Mouse (Mus musculus) embryonic fibroblast, embryonic 13.5 days (primary cell): Measurements from ENCODE around the gene Adgrl3.

ENCODE experiments used
- CTCF ChIP-seq: IDR thresholded peaks from 2 replicates; pipeline ENCODE4 v1.5.1; 2011; ENCODE audit warnings: mild to moderate bottlenecking, control low read depth, low read length, moderate library complexity, borderline replicate concordance; ENCODE audit not compliant: insufficient read depth
- POLR2A ChIP-seq: IDR thresholded peaks from 2 replicates; pipeline ENCODE4 v1.6.1; 2011; ENCODE audit warnings: low read depth, mild to moderate bottlenecking, control low read depth, low read length, moderate library complexity

GRCm38 (mm10) chr5:81365250-81365649, 345.3 kb downstream of the Adgrl3 start:
- TF ChIP-seq POLR2A (no peak), CTCF (no peak)
